Mouse (Mus musculus): ENCODE results near the gene Slc44a2. TPM values are rescaled to one million over a fixed set of nuclear protein-coding genes. Genes with fewer than 3 reads are reported as not detected.

Gene Slc44a2
- polyA plus RNA-seq (2015; fragmentation: Nextera tagmentation; extraction: Ambion mirVana) = 63.6 and 68.3 TPM in 2 replicates

- Histone ChIP-seq H3K9ac (peak within 1 kb of the TSS; percentile 83), H3K36me3 (ENCODE audit: poor library complexity, severe bottlenecking) (peaks cover 6% of the 10 kb centered on the region; the same call in 1 of the 2 replicates), H3K4me1 (peaks cover 20% of the 10 kb centered on the region), H3K9me3 (replicated peaks) (no peaks in the 10 kb centered on the region), H3K27ac (0 out of 2 replicates have a peak within 1 kb of the TSS, but pooled peaks have one; percentile 32), H3K4me2 (peak within 1 kb of the TSS; percentile 96), H3K27me3 (no peaks in the 10 kb centered on the region), H3K4me3 (peak within 1 kb of the TSS; percentile 81)
- peak; percentile 95 for ATAC-seq
- 1% methylated on average over 51 of the region's 52 CpGs for WGBS
Observed at GRCm38 (mm10) chr9:21320619-21321512, at the start of gene Slc44a2. Gene Slc44a2 (plus strand): TSS chr9:21320698.

- Histone ChIP-seq H3K4me2 (no peak overlapping the region), H3K27ac (no peak overlapping the region), H3K27me3 (no peaks in the 10 kb centered on the region), H3K4me1 (no peaks in the 10 kb centered on the region), H3K9ac (no peak overlapping the region), H3K4me3 (no peak overlapping the region), H3K36me3 (ENCODE audit: poor library complexity, severe bottlenecking) (peaks cover 97% of the 10 kb centered on the region), H3K9me3 (replicated peaks) (no peaks in the 10 kb centered on the region)
- ATAC-seq = no peak
- WGBS = 94% methylated on average over 9 of the region's 9 CpGs
Observed at GRCm38 (mm10) chr9:21272391-21272790, 48.1 kb upstream of the Slc44a2 start.

GRCm38 (mm10) chr9:21273094-21273493 is 47.4 kb upstream of the Slc44a2 start:
- no peaks in the 10 kb centered on the region for H3K4me1 ChIP-seq
- peaks cover 99% of the 10 kb centered on the region for H3K36me3 ChIP-seq (ENCODE audit: poor library complexity, severe bottlenecking)
- ATAC-seq = no peak
- no peaks in the 10 kb centered on the region for H3K27me3 ChIP-seq
- WGBS = 85% methylated on average over 8 of the region's 8 CpGs
- H3K4me3 ChIP-seq = no peak overlapping the region
- no peak overlapping the region for H3K27ac ChIP-seq
- no peak overlapping the region for H3K4me2 ChIP-seq
- no peak overlapping the region for H3K9ac ChIP-seq
- H3K9me3 ChIP-seq (replicated peaks) = no peaks in the 10 kb centered on the region

- no peak overlapping the region for H3K4me3 ChIP-seq
- H3K27ac ChIP-seq = no peak overlapping the region
- 88% methylated on average over 7 of the region's 7 CpGs for WGBS
- no peak overlapping the region for H3K9ac ChIP-seq
- no peaks in the 10 kb centered on the region for H3K4me1 ChIP-seq
- H3K9me3 ChIP-seq (replicated peaks) = no peaks in the 10 kb centered on the region
- no peak for ATAC-seq
- no peak overlapping the region for H3K4me2 ChIP-seq
- H3K27me3 ChIP-seq = no peaks in the 10 kb centered on the region
- H3K36me3 ChIP-seq (ENCODE audit: poor library complexity, severe bottlenecking) = peaks cover 96% of the 10 kb centered on the region
Observed at GRCm38 (mm10) chr9:21273520-21274228, 46.8 kb upstream of the Slc44a2 start.

GRCm38 (mm10) chr9:21274336-21274735 is 46.2 kb upstream of the Slc44a2 start:
- H3K27me3 ChIP-seq = no peaks in the 10 kb centered on the region
- 96% methylated on average over 3 of the region's 3 CpGs for WGBS
- H3K9me3 ChIP-seq (replicated peaks) = no peaks in the 10 kb centered on the region
- no peaks in the 10 kb centered on the region for H3K4me1 ChIP-seq
- H3K4me3 ChIP-seq = no peak overlapping the region
- no peak overlapping the region for H3K4me2 ChIP-seq
- H3K36me3 ChIP-seq (ENCODE audit: poor library complexity, severe bottlenecking) = peaks cover 95% of the 10 kb centered on the region
- H3K27ac ChIP-seq = no peak overlapping the region
- ATAC-seq = no peak
- H3K9ac ChIP-seq = no peak overlapping the region

- H3K27me3 ChIP-seq = no peaks in the 10 kb centered on the region
- ATAC-seq = no peak
- 88% methylated on average over 7 of the region's 7 CpGs for WGBS
- no peak overlapping the region for H3K4me3 ChIP-seq
- no peak overlapping the region for H3K4me2 ChIP-seq
- H3K27ac ChIP-seq = no peak overlapping the region
- no peaks in the 10 kb centered on the region for H3K4me1 ChIP-seq
- no peak overlapping the region for H3K9ac ChIP-seq
- no peaks in the 10 kb centered on the region for H3K9me3 ChIP-seq (replicated peaks)
- peaks cover 96% of the 10 kb centered on the region for H3K36me3 ChIP-seq (ENCODE audit: poor library complexity, severe bottlenecking)
Observed at GRCm38 (mm10) chr9:21275013-21275710, 45.3 kb upstream of the Slc44a2 start.

GRCm38 (mm10) chr9:21275727-21276126 is 44.8 kb upstream of the Slc44a2 start:
- Histone ChIP-seq H3K4me3 (no peak overlapping the region), H3K4me1 (no peaks in the 10 kb centered on the region), H3K36me3 (ENCODE audit: poor library complexity, severe bottlenecking) (peaks cover 96% of the 10 kb centered on the region), H3K9ac (no peak overlapping the region), H3K27ac (no peak overlapping the region), H3K9me3 (replicated peaks) (no peaks in the 10 kb centered on the region), H3K4me2 (no peak overlapping the region), H3K27me3 (no peaks in the 10 kb centered on the region)
- 91% methylated on average over 12 of the region's 12 CpGs for WGBS
- no peak for ATAC-seq

- peak; percentile 37; the same call in 1 of the 2 replicates for ATAC-seq
- H3K4me2 ChIP-seq = no peak overlapping the region
- H3K9me3 ChIP-seq (replicated peaks) = no peaks in the 10 kb centered on the region
- no peak overlapping the region for H3K4me3 ChIP-seq
- peaks cover 96% of the 10 kb centered on the region for H3K36me3 ChIP-seq (ENCODE audit: poor library complexity, severe bottlenecking)
- no peaks in the 10 kb centered on the region for H3K27me3 ChIP-seq
- no peak overlapping the region for H3K9ac ChIP-seq
- H3K4me1 ChIP-seq = no peaks in the 10 kb centered on the region
- WGBS = 90% methylated on average over 8 of the region's 8 CpGs
- no peak overlapping the region for H3K27ac ChIP-seq
Observed at GRCm38 (mm10) chr9:21276307-21276706, 44.2 kb upstream of the Slc44a2 start.

- H3K4me1 ChIP-seq = no peaks in the 10 kb centered on the region
- no peak overlapping the region for H3K4me3 ChIP-seq
- no peak overlapping the region for H3K4me2 ChIP-seq
Observed at GRCm38 (mm10) chr9:21277776-21278175, 42.7 kb upstream of the Slc44a2 start.

GRCm38 (mm10) chr9:21283591-21283990 is 36.9 kb upstream of the Slc44a2 start:
- WGBS = 88% methylated on average over 5 of the region's 5 CpGs
- Histone ChIP-seq H3K4me1 (peaks cover 18% of the 10 kb centered on the region), H3K27me3 (no peaks in the 10 kb centered on the region), H3K36me3 (ENCODE audit: poor library complexity, severe bottlenecking) (peaks cover 64% of the 10 kb centered on the region), H3K4me2 (no peak overlapping the region), H3K4me3 (no peak overlapping the region), H3K9ac (no peak overlapping the region), H3K27ac (no peak overlapping the region), H3K9me3 (replicated peaks) (no peaks in the 10 kb centered on the region)
- ATAC-seq = no peak

More at GRCm38 (mm10) chr9:21277776-21278175, 42.7 kb upstream of the Slc44a2 start:
- Histone ChIP-seq H3K36me3 (ENCODE audit: poor library complexity, severe bottlenecking) (peaks cover 95% of the 10 kb centered on the region), H3K27ac (no peak overlapping the region), H3K27me3 (no peaks in the 10 kb centered on the region), H3K9ac (no peak overlapping the region), H3K9me3 (replicated peaks) (no peaks in the 10 kb centered on the region)
- no peak for ATAC-seq
- 94% methylated on average over 5 of the region's 5 CpGs for WGBS

GRCm38 (mm10) chr9:21283994-21284393 is 36.5 kb upstream of the Slc44a2 start:
- Histone ChIP-seq H3K4me2 (no peak overlapping the region), H3K4me1 (peaks cover 22% of the 10 kb centered on the region), H3K36me3 (ENCODE audit: poor library complexity, severe bottlenecking) (peaks cover 65% of the 10 kb centered on the region), H3K9ac (no peak overlapping the region), H3K4me3 (no peak overlapping the region), H3K27ac (no peak overlapping the region), H3K9me3 (replicated peaks) (no peaks in the 10 kb centered on the region), H3K27me3 (no peaks in the 10 kb centered on the region)
- ATAC-seq = no peak
- WGBS = 84% methylated on average over 3 of the region's 3 CpGs

- H3K36me3 ChIP-seq (ENCODE audit: poor library complexity, severe bottlenecking) = peaks cover 38% of the 10 kb centered on the region
- no peaks in the 10 kb centered on the region for H3K9me3 ChIP-seq (replicated peaks)
- H3K27me3 ChIP-seq = no peaks in the 10 kb centered on the region
- WGBS = 70% methylated on average over 3 of the region's 3 CpGs
- peaks cover 37% of the 10 kb centered on the region for H3K4me1 ChIP-seq
- peak overlapping the region; percentile 79 for H3K9ac ChIP-seq
- peak overlapping the region; percentile 87 for H3K4me2 ChIP-seq
- no peak for ATAC-seq
- H3K27ac ChIP-seq = no peak overlapping the region
- peak overlapping the region; percentile 85 for H3K4me3 ChIP-seq
Observed at GRCm38 (mm10) chr9:21286753-21287152, 33.7 kb upstream of the Slc44a2 start.

Data from forebrain, embryonic 13.5 days (tissue).